Mouse (Mus musculus): Measurements from ENCODE around the gene Slc41a2.

DNA sequence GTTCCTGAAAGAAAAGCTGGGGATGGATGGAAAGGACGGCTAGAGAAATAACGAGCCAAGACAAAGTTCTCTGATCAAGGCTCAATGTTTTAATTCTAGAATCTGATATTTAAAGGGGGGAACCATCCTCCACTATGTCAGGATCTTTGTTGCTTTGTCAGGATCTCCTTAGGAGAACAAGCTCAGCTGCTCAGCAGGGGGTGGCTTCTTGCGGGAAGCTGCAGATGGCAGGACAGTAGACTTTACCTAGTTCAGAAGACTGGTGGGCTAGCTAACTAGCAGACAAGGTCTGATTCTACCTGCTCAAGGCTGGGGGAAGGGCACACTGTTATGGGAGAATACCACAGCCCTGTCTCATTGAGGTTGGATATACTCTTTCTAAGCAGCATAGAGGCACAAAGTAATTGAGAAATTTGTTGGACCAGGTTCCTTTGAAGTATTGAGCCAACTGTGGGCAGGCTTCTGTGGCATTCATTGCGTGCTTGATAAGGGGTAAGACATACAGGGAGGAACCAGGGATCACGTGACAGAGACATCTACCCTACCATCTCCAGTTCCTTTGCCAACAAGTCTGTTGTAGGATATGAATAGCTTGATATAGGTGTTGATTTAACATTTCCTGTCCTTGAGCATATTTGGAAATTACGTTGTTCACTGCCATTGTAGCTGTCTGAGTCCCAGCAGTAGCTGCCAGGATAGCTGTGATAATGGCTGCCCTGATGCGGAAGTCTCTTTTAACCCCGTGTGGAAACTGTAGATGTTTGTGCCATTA, 39.4 kb upstream of the Slc41a2 start:
- TF ChIP-seq CTCF (IDR thresholded peaks at IDR 0.05; ENCODE audit: low read depth, low read length): no peak
- no peak for TF ChIP-seq TAL1 (conservative IDR thresholded peaks at IDR 0.05; ENCODE audit: low read depth, low read length)
- no peak for TF ChIP-seq GATA1 (IDR thresholded peaks at IDR 0.05; ENCODE audit: borderline replicate concordance, low read length)
- TF ChIP-seq POLR2AphosphoS5 (IDR thresholded peaks at IDR 0.05; ENCODE audit: insufficient replicate concordance, low read depth, low read length): no peak
- no peak for TF ChIP-seq GATA2 (IDR thresholded peaks at IDR 0.05; ENCODE audit: borderline replicate concordance, low read depth, low read length)
